Mouse (Mus musculus) embryonic facial prominence, embryonic 14.5 days (tissue): ENCODE data around the gene Cntn2. TPM values are rescaled to one million over a fixed set of nuclear protein-coding genes. Genes with fewer than 3 reads are reported as not detected.
A peak's percentile ranks its signal among the peaks of the same experiment; 100 is the strongest.

ENCODE experiments used
- ATAC-seq: fragments of 200-750 bp; cut with Nextera tagmentation; 2 replicates; pipeline ENCODE4 v1.8.0; 2017; ENCODE audit warnings: low read depth, moderate number of reproducible peaks, moderate TSS enrichment
- DNase-seq: peaks from one replicate; pipeline ENCODE4 v3.0.0-alpha.2; 2015; ENCODE audit warnings: low spot score
- H3K27ac ChIP-seq: fragments of 300-500 bp; sonication (generic); replicated peaks from 2 replicates; pipeline ENCODE4 v1.5.1; 2014; ENCODE audit warnings: low read depth, mild to moderate bottlenecking, low read length, moderate library complexity
- H3K27me3 ChIP-seq: fragments of 300-500 bp; sonication (generic); replicated peaks from 2 replicates; pipeline ENCODE4 v1.6.1; 2014; ENCODE audit warnings: low read length; ENCODE audit not compliant: control insufficient read depth, insufficient read depth
- H3K36me3 ChIP-seq: fragments of 300-500 bp; sonication (generic); 2 replicates; pipeline ENCODE4 v1.6.1; 2014; ENCODE audit warnings: low read length, mixed read lengths; ENCODE audit not compliant: control insufficient read depth, insufficient read depth
- H3K4me1 ChIP-seq: fragments of 300-500 bp; sonication (generic); 2 replicates; pipeline ENCODE4 v1.6.1; 2014; ENCODE audit warnings: antibody characterized with exemption, low read length; ENCODE audit not compliant: control insufficient read depth, insufficient read depth
- H3K4me2 ChIP-seq: fragments of 300-500 bp; sonication (generic); 2 replicates; pipeline ENCODE4 v1.6.1; 2014; ENCODE audit warnings: low read depth, mild to moderate bottlenecking, low read length, moderate library complexity, mixed read lengths
- H3K4me3 ChIP-seq: fragments of 300-500 bp; sonication (generic); 2 replicates; pipeline ENCODE4 v1.5.1; 2014; ENCODE audit warnings: low read depth, mild to moderate bottlenecking, low read length
- H3K9ac ChIP-seq: fragments of 300-500 bp; sonication (generic); 2 replicates; pipeline ENCODE4 v1.6.1; 2014; ENCODE audit warnings: low read depth, mild to moderate bottlenecking, low read length, moderate library complexity, mixed read lengths
- H3K9me3 ChIP-seq: fragments of 300-500 bp; sonication (generic); 2 replicates; pipeline ENCODE4 v1.6.1; 2016; ENCODE audit warnings: low read length; ENCODE audit not compliant: control insufficient read depth
- WGBS: fragments of 180-500 bp; shearing (Covaris S2); extraction: QIAGEN DNeasy Blood & Tissue Kit; methylation state at CpG from one replicate; pipeline ENCODE4 v1.1.7; 2014; 5-methylcytosine and 5-hydroxymethylcytosine counted together
- polyA plus RNA-seq: library from polyadenylated mRNA; unstranded; fragments of >200 nt; fragmentation: Nextera tagmentation; extraction: Ambion mirVana; gene quantifications from 2 replicates; pipeline ENCODE4 v1.2.1, GENCODE M21; 2014

The Cntn2 gene
- polyA plus RNA-seq, 1 experiment from 2014 or later = 3.6 TPM

DNA sequence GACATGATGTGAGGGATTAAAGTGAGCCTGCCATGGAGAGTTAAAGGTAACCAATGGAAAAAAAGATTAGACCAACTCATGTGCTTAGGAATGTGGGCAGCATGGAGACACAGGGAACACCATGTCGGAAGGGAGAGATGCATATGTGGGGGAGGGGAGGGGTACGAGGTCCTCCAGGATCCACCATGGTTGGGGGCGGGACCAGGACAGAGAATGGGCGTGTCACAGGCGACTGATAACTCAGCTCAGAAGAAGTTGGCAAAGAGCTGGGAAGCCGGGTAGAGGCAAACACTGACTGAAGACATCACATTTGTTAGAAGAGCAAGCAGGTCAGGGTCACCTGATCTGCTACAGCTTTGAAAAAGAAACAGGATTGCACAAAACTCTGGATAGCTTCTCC is 21.9 kb upstream of the Cntn2 start:
- WGBS = 41% methylated on average over 6 of the region's 6 CpGs
- Histone ChIP-seq H3K4me3 (no peak overlapping the region), H3K9ac (no peak overlapping the region), H3K4me2 (no peak overlapping the region), H3K9me3 (no peaks in the 10 kb centered on the region), H3K27me3 (no peaks in the 10 kb centered on the region), H3K36me3 (no peaks in the 10 kb centered on the region), H3K4me1 (peaks cover 4% of the 10 kb centered on the region; the same call in 1 of the 2 replicates), H3K27ac (no peak overlapping the region)
- ATAC-seq (no peak), DNase-seq (no peak)

DNA sequence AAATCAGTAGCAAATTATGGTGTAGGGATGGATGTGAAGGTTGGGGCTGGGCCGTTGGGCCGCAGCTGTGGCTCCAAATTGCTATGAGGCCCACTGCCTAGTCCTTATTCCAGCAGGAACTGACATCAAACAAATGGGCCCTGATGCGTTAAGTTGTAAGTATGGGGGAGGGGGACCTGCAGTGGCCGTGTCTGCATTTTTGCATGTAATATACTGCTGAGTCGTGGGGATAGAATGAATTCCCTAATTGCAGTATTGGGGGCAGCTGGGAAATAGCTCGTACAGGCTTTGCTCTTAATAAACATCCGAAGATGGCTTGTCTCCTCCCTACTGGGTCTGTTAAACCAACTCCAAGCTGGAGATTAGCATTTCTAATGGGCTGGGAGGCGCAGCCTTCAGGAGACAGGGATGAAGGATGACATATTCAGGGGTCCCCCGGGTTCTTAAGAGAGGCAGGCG is 19.3 kb upstream of the Cntn2 start:
- Histone ChIP-seq H3K4me2 (no peak overlapping the region), H3K4me3 (no peak overlapping the region), H3K9me3 (no peaks in the 10 kb centered on the region), H3K27ac (no peak overlapping the region), H3K27me3 (no peaks in the 10 kb centered on the region), H3K4me1 (peaks cover 13% of the 10 kb centered on the region), H3K36me3 (no peaks in the 10 kb centered on the region), H3K9ac (no peak overlapping the region)
- 28% methylated on average over 10 of the region's 10 CpGs for WGBS
- ATAC-seq (no peak), DNase-seq (no peak)

DNA sequence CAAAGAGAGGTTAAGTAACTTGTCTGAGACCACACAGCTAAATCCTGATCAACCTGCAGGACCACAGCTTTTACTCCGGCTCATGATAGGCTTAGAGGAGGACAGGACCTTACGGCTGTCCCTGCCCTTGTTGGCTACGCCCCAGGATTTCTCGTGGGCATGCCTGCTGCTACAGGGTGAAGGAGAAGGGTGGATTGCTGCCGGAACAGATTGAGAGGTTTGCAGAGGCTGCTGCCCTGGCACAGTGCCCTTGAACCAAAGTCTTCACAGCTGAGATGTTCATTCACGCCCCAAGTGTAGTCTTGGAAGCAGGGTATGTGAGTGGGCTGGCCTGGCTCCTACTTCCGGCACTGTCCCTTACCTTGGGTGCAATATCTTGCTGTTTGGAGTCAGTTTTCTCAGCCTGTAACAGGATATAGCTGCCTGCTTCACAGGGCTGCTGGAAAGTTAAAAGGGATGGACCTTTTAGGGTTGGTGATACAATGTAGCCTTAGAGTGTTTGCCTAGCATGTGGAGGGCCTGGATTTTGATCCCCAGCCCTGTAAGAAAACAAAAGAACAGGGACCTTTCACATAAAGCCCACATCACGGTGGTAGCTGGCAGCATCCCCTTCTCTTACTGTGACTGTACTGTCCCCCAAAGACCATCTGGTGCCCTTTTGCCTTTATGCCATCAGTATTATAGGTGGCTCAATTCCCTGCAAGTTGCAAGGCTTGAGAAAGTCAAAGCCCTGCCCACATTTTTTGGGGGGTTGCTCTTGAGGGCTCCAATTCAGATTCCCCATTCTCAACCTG is 18.0 kb upstream of the Cntn2 start:
- H3K4me2 ChIP-seq = no peak overlapping the region
- H3K9me3 ChIP-seq = no peaks in the 10 kb centered on the region
- no peak overlapping the region for H3K27ac ChIP-seq
- H3K4me3 ChIP-seq = no peak overlapping the region
- H3K36me3 ChIP-seq = no peaks in the 10 kb centered on the region
- DNase-seq (peak; percentile 54), ATAC-seq (0 out of 2 replicates have a peak, but pooled peaks have one; percentile 6)
- H3K27me3 ChIP-seq = no peaks in the 10 kb centered on the region
- peaks cover 13% of the 10 kb centered on the region for H3K4me1 ChIP-seq
- no peak overlapping the region for H3K9ac ChIP-seq
- WGBS = 60% methylated on average over 8 of the region's 8 CpGs

DNA sequence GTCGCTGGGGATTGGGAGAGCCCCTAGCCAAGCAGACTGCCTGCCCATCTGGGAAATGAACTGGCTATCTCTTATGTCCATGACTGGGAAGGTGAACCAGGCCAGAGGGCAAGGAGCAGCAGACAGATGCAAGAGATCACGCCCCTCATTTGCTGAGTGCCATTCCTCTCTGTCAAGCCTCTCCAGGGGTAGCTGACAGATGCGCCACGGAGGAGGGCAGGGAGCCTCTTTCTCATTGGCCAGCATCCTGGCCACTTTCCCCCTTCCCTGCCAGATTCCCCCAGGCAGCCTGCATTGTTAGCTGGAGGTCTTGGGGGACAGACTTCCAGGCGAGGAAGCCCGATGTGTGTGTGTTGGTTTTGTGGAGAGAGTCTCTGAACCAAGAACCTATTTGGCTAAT is 16.0 kb upstream of the Cntn2 start:
- DNase-seq (no peak), ATAC-seq (no peak)
- no peak overlapping the region for H3K4me3 ChIP-seq
- H3K36me3 ChIP-seq = no peaks in the 10 kb centered on the region
- H3K27me3 ChIP-seq = no peaks in the 10 kb centered on the region
- peaks cover 13% of the 10 kb centered on the region for H3K4me1 ChIP-seq
- 18% methylated on average over 6 of the region's 6 CpGs for WGBS
- no peak overlapping the region for H3K27ac ChIP-seq
- H3K4me2 ChIP-seq = no peak overlapping the region
- no peaks in the 10 kb centered on the region for H3K9me3 ChIP-seq
- H3K9ac ChIP-seq = no peak overlapping the region

DNA sequence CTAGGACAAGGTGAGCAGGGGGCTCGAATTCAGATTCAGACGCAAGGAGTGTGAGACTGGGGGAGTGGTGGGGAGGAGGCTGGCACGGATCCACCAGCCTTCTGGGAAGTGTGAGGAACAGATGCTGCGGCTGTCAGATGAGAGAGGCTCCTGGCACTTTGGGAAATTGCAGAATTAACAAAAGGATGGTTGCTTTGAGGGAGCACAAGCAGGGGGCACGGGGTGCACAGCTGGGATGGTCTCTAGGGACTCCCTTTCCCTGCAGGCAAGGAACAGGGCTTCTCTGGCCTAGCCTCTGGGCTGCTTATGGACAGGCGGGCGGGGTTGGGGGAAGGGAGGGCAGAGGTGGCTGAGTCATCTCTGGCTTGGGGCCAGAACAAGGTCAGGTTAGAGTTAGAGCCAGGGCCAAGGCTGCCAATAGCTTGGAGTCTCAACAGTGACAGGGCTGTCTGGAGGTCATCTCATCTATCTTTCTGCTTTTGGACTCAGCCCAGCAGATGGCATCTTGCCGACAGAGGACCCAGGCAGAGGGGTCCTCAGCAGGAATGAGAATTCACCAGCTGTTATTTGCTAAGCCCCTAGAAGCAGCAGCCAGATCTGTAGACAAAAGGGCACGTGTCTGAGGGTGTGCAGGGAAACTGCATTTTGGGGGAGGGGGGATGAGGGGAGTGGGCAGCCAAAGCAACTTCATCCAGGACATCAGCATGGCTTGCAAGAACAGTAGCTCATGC is 15.0 kb upstream of the Cntn2 start:
- no peaks in the 10 kb centered on the region for H3K27me3 ChIP-seq
- peak; percentile 78 for ATAC-seq
- peaks cover 13% of the 10 kb centered on the region for H3K4me1 ChIP-seq
- no peak overlapping the region for H3K4me3 ChIP-seq
- peak; percentile 70 for DNase-seq
- H3K9ac ChIP-seq = 0 out of 2 replicates have a peak overlapping the region, but pooled peaks have one; percentile 16
- H3K9me3 ChIP-seq = no peaks in the 10 kb centered on the region
- H3K36me3 ChIP-seq = no peaks in the 10 kb centered on the region
- H3K27ac ChIP-seq = no peak overlapping the region
- no peak overlapping the region for H3K4me2 ChIP-seq
- WGBS = 14% methylated on average over 9 of the region's 9 CpGs

DNA sequence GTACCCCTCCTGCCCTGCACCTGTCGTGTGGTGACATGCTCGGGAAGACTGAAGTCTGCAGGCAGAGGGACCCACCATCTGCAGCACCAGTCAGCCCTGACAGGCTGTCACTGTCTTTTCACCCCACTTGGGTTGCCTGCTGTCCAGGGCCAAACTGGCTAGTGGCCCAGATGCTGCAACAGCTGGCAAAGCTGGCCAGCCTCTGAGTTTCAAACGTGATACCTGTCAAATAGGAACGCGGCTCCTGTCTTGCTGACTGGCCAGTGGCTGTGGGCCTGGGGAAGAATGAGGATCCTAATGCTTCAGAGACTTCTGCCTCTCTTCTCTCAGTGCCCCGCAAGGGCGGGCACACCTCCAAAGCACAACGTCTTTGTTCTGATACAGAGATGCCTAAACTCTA is 733 bp upstream of the Cntn2 start:
- Histone ChIP-seq H3K27me3 (peaks cover 54% of the 10 kb centered on the region), H3K4me1 (peaks cover 11% of the 10 kb centered on the region; the same call in 1 of the 2 replicates), H3K27ac (no peak overlapping the region), H3K9me3 (no peaks in the 10 kb centered on the region), H3K36me3 (no peaks in the 10 kb centered on the region), H3K9ac (no peak overlapping the region), H3K4me2 (no peak overlapping the region), H3K4me3 (no peak overlapping the region)
- no peak for DNase-seq
- 67% methylated on average over 8 of the region's 8 CpGs for WGBS
- no peak for ATAC-seq

DNA sequence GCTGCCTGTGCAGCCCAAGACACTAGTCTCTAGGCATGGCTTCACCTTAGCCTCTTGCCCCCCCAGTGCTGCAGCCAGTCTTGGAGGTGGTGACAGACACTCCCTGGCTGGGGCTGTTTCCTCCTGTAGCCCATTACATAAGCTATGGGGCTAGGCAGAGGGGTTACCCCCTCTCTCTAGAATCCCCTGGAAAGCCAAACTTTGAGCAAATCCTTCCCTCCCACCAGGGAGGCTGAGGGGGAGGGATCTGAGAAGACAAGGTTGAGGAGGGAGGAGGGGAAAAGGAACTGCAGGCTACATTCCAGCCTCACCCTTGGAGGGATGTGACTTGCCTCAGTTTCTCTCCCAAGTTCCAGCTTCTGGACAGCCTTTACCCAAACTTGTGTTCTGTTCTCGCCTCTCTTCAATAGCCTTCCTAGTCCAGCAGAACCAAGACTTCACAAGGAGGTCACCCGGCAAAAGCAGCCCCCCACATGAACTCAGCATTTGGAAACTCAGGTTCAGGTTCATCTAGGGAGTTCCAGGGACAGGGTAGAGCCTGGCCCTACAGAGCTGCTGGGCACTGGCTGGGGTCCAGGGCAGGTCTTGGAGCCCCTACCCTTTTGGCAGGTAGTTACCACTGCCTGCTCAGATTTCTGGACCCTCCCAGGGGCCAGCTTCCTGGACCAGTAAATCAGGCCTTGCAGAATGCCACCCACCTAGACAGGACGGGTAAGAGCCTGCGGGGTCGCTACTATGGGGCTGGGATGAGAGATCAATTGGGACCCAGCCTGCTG is 1.0 kb downstream of the Cntn2 start:
- no peak; the same call in 1 of the 2 replicates for ATAC-seq
- H3K4me3 ChIP-seq = no peak overlapping the region; the same call in 1 of the 2 replicates
- DNase-seq = no peak
- no peaks in the 10 kb centered on the region for H3K9me3 ChIP-seq
- 10% methylated on average over 5 of the region's 5 CpGs for WGBS
- H3K27me3 ChIP-seq = peaks cover 54% of the 10 kb centered on the region
- peak overlapping the region; percentile 42; the same call in 1 of the 2 replicates for H3K9ac ChIP-seq
- peaks cover 11% of the 10 kb centered on the region; the same call in 1 of the 2 replicates for H3K4me1 ChIP-seq
- no peak overlapping the region for H3K27ac ChIP-seq
- H3K36me3 ChIP-seq = no peaks in the 10 kb centered on the region
- H3K4me2 ChIP-seq = peak overlapping the region; percentile 48

DNA sequence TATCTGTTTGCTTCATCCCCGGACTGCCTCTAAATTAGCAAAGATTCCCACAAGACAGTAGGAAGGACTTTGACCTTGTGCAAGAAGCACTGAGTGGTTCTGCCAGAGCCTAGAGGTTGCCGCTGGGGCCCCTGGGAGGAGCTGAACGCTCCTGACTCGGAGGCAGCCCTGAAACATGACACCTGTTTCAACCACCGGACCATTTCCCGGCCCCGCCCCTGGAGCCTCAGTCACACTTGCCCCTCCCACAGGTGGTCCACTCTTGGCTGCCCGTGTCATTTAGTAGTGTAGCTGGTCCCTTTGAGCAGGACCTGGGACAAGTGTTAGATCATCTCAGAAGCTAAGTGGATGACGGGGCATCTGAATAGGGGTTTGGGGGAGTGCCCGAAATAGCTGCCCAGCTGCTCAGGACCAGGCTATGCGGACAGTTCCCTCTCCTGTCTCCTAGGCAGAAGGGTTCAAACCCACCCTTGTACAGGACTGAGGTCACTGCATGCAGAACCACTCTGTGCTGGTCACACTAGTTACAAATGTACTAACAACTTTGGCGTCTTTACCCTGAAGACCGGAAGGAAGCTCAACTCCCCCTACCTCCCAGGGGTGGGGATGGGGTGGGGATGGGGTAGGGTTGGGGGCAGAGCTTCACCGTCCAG is 1.8 kb downstream of the Cntn2 start:
- Histone ChIP-seq H3K27me3 (peaks cover 54% of the 10 kb centered on the region), H3K4me3 (no peak overlapping the region), H3K9ac (no peak overlapping the region), H3K27ac (no peak overlapping the region), H3K9me3 (no peaks in the 10 kb centered on the region), H3K36me3 (no peaks in the 10 kb centered on the region), H3K4me1 (peaks cover 11% of the 10 kb centered on the region; the same call in 1 of the 2 replicates), H3K4me2 (peak overlapping the region; percentile 23; the same call in 1 of the 2 replicates)
- peak; percentile 48 for DNase-seq
- WGBS = 6% methylated on average over 14 of the region's 14 CpGs
- peak; percentile 39; the same call in 1 of the 2 replicates for ATAC-seq
